Mouse (Mus musculus): ENCODE results near the gene Zfp729b. TPM values are rescaled to one million over a fixed set of nuclear protein-coding genes. Genes with fewer than 3 reads are reported as not detected.

The Zfp729b gene
- 1.7 and 4.1 TPM in 2 replicates for polyA plus RNA-seq (2011; ENCODE audit: insufficient read depth, insufficient read length, low replicate concordance, missing spikeins)

DNA sequence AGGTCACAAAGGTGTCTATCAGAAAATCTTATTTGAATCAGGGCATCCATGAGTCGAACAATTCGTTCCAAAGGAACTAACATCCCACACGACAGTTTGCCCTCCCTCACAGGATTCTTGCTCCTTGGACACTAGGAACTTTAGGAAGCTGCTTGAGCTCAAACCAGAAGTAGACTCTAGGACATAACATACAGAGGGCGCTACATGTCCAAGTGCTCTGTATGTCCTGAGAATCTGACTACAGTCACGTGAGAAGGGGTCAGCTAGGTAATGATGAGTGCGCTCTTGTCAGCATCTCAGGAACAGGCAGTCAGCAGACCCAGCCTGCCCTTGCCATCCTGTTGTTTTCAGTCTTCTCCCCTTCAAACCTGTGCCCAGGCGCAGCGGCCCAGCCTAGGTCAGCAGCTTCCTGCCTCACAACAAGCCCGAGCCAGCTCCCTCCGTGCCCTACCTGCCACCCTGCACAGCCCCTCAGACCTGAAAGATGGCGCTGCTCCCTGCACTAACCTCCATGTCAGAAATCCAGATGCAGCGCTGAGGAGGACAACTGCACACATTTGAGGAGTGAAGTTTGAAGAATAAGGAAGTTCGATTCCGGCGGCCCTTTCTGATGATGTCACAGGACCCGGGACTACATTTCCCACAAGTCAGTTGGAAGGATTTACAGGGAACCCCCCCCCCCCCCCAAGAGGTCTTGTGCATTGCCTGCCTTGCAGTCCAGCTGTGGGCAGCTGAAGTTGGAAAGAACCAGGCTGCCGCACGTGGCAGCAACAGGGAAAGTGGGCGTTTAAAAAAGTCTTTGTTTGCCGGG, at the start of gene Zfp729b:
Zfp729b (minus strand) TSS at position 642 of the 811 bp plus-strand sequence.
- Histone ChIP-seq H3K4me1 (ENCODE audit: control insufficient read depth, insufficient read depth, low read length) (peaks cover 1% of the 10 kb centered on the region), H3K27ac (ENCODE audit: control insufficient read depth, insufficient read depth, low read depth, low read length, poor library complexity) (peak within 1 kb of the TSS; percentile 73), H3K4me3 (replicated peaks; ENCODE audit: control insufficient read depth, low read depth, low read length) (peak within 1 kb of the TSS; percentile 91)
- no peak for TF ChIP-seq CTCF (IDR thresholded peaks at IDR 0.05; ENCODE audit: control insufficient read depth, insufficient read depth, low read length)
- TF ChIP-seq POLR2A (IDR thresholded peaks at IDR 0.05; ENCODE audit: borderline replicate concordance, control insufficient read depth, low read depth, low read length), result no peak
- WGBS, result 2% methylated on average over 20 of the region's 20 CpGs

DNA sequence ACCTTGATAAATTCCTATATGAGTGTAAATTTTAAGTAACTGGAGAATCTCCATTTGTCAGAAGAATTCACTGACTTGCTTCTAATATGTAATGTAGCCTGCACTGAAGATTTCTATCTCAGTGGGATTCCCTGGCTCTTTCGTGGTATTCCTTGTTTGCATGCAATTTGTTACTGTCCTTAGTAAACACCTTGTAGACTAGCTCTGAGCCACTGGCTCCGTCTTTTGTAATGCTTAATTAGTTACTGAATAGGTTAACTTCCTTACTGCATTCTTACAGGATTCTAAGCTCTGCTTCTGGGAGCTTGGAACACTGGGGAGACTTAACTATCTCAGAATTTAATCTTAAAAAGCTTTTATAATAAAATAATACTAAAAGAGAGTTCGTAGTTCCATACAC, 43.0 kb upstream of the Zfp729b start:
- no peak for TF ChIP-seq POLR2A (IDR thresholded peaks at IDR 0.05; ENCODE audit: borderline replicate concordance, control insufficient read depth, low read depth, low read length)
- H3K4me1 ChIP-seq (ENCODE audit: control insufficient read depth, insufficient read depth, low read length), result no peaks in the 10 kb centered on the region
- no peak overlapping the region for H3K27ac ChIP-seq (ENCODE audit: control insufficient read depth, insufficient read depth, low read depth, low read length, poor library complexity)
- H3K4me3 ChIP-seq (replicated peaks; ENCODE audit: control insufficient read depth, low read depth, low read length), result no peak overlapping the region
- WGBS, result 54% methylated on average over 3 of the region's 3 CpGs

DNA sequence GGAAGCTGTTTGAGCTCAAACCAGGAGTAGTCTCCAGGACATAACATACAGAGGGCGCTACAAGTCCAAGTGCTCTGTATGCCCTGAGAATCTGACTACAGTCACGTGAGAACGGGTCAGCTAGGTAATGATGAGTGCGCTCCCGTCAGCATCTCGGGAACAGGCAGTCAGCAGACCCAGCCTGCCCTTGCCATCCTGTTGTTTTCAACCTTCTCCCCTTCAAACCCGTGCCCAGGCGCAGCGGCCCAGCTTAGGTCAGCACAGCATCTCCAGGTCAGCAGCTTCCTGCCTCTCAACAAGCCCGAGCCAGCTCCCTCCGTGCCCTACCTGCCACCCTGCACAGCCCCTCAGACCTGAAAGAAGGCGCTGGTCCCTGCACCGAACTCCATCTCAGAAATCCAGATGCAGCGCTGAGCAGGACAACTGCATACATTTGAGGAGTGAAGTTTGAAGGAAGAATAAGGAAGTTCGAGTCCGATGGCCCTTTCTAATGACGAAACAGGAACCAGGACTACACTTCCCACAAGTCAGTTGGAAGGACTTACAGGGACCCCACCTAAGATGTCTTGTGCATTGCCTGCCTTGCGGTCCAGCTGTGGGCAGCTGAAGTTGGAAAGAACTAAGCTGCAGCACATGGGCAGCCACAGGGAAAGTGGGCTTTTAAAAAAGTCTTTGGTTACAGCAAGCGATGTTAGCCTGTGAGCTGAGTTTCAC, 27.9 kb upstream of the Zfp729b start, which contains the start of the genes Gm49345 and Zfp729a:
Gm49345 (minus strand) TSS at position 476 of the 714 bp plus-strand sequence.
Zfp729a (minus strand) TSS at position 498 of the 714 bp plus-strand sequence.
- Histone ChIP-seq H3K4me3 (replicated peaks; ENCODE audit: control insufficient read depth, low read depth, low read length) (peak within 1 kb of the TSS; percentile 90), H3K27ac (ENCODE audit: control insufficient read depth, insufficient read depth, low read depth, low read length, poor library complexity) (peak within 1 kb of the TSS; percentile 54), H3K4me1 (ENCODE audit: control insufficient read depth, insufficient read depth, low read length) (no peaks in the 10 kb centered on the region; the same call in 1 of the 2 replicates)
- TF ChIP-seq POLR2A (IDR thresholded peaks at IDR 0.05; ENCODE audit: borderline replicate concordance, control insufficient read depth, low read depth, low read length), result peak; percentile 37; the same call in 1 of the 2 replicates
- TF ChIP-seq CTCF (IDR thresholded peaks at IDR 0.05; ENCODE audit: control insufficient read depth, insufficient read depth, low read length), result peak; percentile 16; the same call in 1 of the 2 replicates
- WGBS, result 1% methylated on average over 19 of the region's 19 CpGs

DNA sequence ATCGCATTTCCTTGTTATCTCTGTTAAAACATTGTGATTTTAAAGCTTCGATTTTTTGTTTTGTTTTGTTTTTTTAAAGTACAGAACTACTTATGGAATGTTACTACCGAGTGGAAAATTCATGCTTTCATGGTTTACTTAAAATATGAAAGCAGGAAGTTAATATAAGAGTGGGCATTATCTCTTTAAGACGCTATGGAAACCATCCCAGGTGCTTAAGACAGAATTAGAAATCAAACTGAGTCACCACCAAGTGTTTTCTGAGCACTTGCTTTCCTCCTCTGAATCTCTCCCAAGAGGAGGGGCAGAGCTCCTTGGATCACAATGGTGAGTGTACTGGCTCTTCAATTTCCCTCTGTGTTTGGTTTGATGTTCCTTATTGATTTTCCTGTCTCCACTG, 601 bp upstream of the Zfp729b start:
- 62% methylated on average over 4 of the region's 4 CpGs for WGBS
- Histone ChIP-seq H3K4me1 (ENCODE audit: control insufficient read depth, insufficient read depth, low read length) (peaks cover 1% of the 10 kb centered on the region), H3K4me3 (replicated peaks; ENCODE audit: control insufficient read depth, low read depth, low read length) (no peak overlapping the region), H3K27ac (ENCODE audit: control insufficient read depth, insufficient read depth, low read depth, low read length, poor library complexity) (no peak overlapping the region)
- TF ChIP-seq CTCF (IDR thresholded peaks at IDR 0.05; ENCODE audit: control insufficient read depth, insufficient read depth, low read length), result no peak
- no peak for TF ChIP-seq POLR2A (IDR thresholded peaks at IDR 0.05; ENCODE audit: borderline replicate concordance, control insufficient read depth, low read depth, low read length)

DNA sequence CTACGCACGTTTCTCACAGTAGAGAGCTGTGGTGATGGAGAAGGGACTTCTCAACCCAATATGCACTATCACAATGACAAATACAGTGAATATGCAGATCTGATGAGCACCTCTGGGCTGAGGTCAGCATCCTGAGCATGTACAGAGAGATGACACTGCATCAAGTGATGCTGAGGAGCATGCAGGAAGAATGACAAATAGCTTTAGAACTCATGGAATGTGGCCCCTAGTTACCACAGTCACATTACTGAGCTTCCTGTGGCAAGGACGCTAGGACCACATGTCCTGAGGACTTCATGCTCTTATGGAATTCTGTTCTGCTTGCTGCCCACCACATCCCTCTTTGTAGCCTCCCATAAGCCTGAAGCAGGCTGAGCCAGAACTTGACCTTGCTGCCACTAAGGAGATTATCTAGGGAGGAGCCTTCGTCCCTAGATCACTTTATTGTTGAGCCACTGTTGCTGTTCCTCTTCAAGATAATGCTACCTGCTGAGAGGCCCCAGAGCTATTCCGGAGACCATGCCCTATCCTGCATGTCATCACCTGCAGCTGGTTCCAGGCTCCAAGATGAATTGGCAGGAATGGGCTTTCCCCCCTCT, 36.8 kb downstream of the Zfp729b start:
- H3K4me1 ChIP-seq (ENCODE audit: control insufficient read depth, insufficient read depth, low read length), result no peaks in the 10 kb centered on the region
- 75% methylated on average over 5 of the region's 5 CpGs for WGBS
- no peak for TF ChIP-seq CTCF (IDR thresholded peaks at IDR 0.05; ENCODE audit: control insufficient read depth, insufficient read depth, low read length)
- TF ChIP-seq POLR2A (IDR thresholded peaks at IDR 0.05; ENCODE audit: borderline replicate concordance, control insufficient read depth, low read depth, low read length), result no peak
- H3K4me3 ChIP-seq (replicated peaks; ENCODE audit: control insufficient read depth, low read depth, low read length), result no peak overlapping the region
- no peak overlapping the region for H3K27ac ChIP-seq (ENCODE audit: control insufficient read depth, insufficient read depth, low read depth, low read length, poor library complexity)

DNA sequence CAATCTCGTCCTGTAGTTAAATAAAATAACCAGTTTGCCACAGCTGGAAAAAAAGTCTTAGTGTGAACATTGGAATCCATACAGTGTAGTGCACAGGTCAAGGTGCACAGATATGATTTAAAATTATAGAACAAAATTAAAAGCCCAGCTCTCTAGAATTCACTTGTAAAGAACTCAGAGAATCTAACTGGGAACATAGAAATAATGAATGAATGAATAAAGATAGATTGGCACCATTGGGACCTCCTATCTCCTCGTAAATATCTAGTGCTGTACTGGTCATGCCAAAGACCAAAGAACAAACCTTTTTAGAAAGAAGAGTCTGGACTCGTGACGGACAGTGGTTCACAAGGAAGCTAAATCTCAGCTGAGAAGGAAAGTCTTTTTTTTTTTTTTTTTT, 55.8 kb downstream of the Zfp729b start, which contains the start of gene Zfp748:
Zfp748 (minus strand) TSS at position 101 of the 400 bp plus-strand sequence.
- peak within 1 kb of the TSS; percentile 76 for H3K27ac ChIP-seq (ENCODE audit: control insufficient read depth, insufficient read depth, low read depth, low read length, poor library complexity)
- peak within 1 kb of the TSS; percentile 84 for H3K4me3 ChIP-seq (replicated peaks; ENCODE audit: control insufficient read depth, low read depth, low read length)
- peaks cover 2% of the 10 kb centered on the region for H3K4me1 ChIP-seq (ENCODE audit: control insufficient read depth, insufficient read depth, low read length)
- TF ChIP-seq CTCF (IDR thresholded peaks at IDR 0.05; ENCODE audit: control insufficient read depth, insufficient read depth, low read length) (no peak), POLR2A (IDR thresholded peaks at IDR 0.05; ENCODE audit: borderline replicate concordance, control insufficient read depth, low read depth, low read length) (no peak)
- 84% methylated on average over 4 of the region's 4 CpGs for WGBS

DNA sequence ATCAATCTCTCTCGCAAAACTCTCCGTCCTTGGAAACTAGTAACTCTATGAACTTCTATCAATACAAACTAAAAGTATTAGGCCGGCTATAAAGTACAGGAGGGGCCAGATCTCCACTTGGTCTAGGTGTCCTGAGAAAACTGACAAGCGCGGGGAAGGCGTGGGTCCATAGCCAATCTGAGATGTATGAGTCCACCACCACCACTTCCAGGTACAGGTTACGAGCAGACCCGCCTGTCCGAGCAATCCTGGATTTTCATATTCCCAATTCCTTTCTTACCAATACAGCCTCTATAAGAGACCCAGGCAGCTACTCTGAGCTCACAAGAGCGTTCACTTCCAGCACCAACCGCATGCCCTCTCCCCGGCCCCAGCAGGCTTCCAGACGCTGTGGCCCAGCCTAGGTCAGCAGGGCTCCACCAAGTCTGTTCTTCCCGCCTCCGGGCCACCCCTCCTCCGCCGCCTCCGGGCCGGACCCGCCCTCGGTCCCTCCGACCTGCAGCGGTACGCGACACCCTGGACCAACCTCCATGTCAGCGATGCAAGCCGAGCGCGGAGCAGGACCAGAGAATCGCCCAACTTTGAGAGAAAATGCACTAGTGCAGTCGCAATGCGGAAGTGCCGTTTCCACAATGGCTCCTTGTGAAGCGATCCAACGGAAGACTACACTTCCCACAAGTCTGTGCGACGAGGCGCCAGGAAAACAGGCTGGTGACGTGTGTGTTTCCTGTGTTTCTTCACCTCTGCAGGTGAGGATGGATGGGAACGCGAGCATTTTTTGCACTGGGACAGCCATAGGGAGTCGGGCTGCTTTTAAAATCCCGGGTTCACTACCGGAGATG, 56.8 kb downstream of the Zfp729b start:
- under 1% methylated on average over 44 of the region's 44 CpGs for WGBS
- peak overlapping the region; percentile 76 for H3K27ac ChIP-seq (ENCODE audit: control insufficient read depth, insufficient read depth, low read depth, low read length, poor library complexity)
- H3K4me1 ChIP-seq (ENCODE audit: control insufficient read depth, insufficient read depth, low read length), result peaks cover 2% of the 10 kb centered on the region
- TF ChIP-seq POLR2A (IDR thresholded peaks at IDR 0.05; ENCODE audit: borderline replicate concordance, control insufficient read depth, low read depth, low read length) (peak; percentile 59; the same call in 1 of the 2 replicates), CTCF (IDR thresholded peaks at IDR 0.05; ENCODE audit: control insufficient read depth, insufficient read depth, low read length) (peak; percentile 3; the same call in 1 of the 2 replicates)
- H3K4me3 ChIP-seq (replicated peaks; ENCODE audit: control insufficient read depth, low read depth, low read length), result peak overlapping the region; percentile 84
